Mouse (Mus musculus): ENCODE data around the gene Garnl3.
"Not testable (repeated sequence)": the region's sequence is repeated elsewhere in the genome, so short reads cannot be mapped to it uniquely, and the experiment has no call there.

Gene Garnl3

GRCm38 (mm10) chr2:33156283-33156781 is 24.9 kb upstream of the Garnl3 start:
- DNase-seq (ENCODE audit: low spot score in 2 of 2) = no peak

GRCm38 (mm10) chr2:33154751-33155372 is 23.4 kb upstream of the Garnl3 start:
- peak in 1 of 2 experiments; percentile 49 for DNase-seq (ENCODE audit: low spot score in 2 of 2)

- no peak for DNase-seq (ENCODE audit: low spot score in 2 of 2)
These were observed 15.5 kb upstream of the Garnl3 start for GRCm38 (mm10) chr2:33146994-33147393.

- DNase-seq (ENCODE audit: low spot score in 2 of 2) = no peak
These were observed 11.8 kb upstream of the Garnl3 start for GRCm38 (mm10) chr2:33143292-33143691.

GRCm38 (mm10) chr2:33138491-33138890 is 7.0 kb upstream of the Garnl3 start:
- no peak for DNase-seq (ENCODE audit: low spot score in 2 of 2)

- no peak for DNase-seq (ENCODE audit: low spot score in 2 of 2)
These were observed 6.3 kb upstream of the Garnl3 start for GRCm38 (mm10) chr2:33137731-33138130.

GRCm38 (mm10) chr2:33137244-33137643 is 5.8 kb upstream of the Garnl3 start:
- DNase-seq (ENCODE audit: low spot score in 2 of 2) = no peak

GRCm38 (mm10) chr2:33136366-33136765 is 4.9 kb upstream of the Garnl3 start:
- DNase-seq (ENCODE audit: low spot score in 2 of 2) = no peak

GRCm38 (mm10) chr2:33134766-33135490 is 3.5 kb upstream of the Garnl3 start:
- DNase-seq (ENCODE audit: low spot score in 2 of 2) = no peak

GRCm38 (mm10) chr2:33132306-33132705 is 852 bp upstream of the Garnl3 start:
- no peak for DNase-seq (ENCODE audit: low spot score in 2 of 2)

GRCm38 (mm10) chr2:33130526-33131483 is 649 bp downstream of the Garnl3 start:
- peak; percentile 86 to 91 for DNase-seq (ENCODE audit: low spot score in 2 of 2)

- DNase-seq (ENCODE audit: low spot score in 2 of 2) = no peak
These were observed 1.3 kb downstream of the Garnl3 start for GRCm38 (mm10) chr2:33130141-33130525.

GRCm38 (mm10) chr2:33129696-33130095 is 1.8 kb downstream of the Garnl3 start:
- DNase-seq (ENCODE audit: low spot score in 2 of 2) = no peak

GRCm38 (mm10) chr2:33129005-33129404 is 2.4 kb downstream of the Garnl3 start:
- no peak for DNase-seq (ENCODE audit: low spot score in 2 of 2)

GRCm38 (mm10) chr2:33127271-33127670 is 4.2 kb downstream of the Garnl3 start:
- no peak for DNase-seq (ENCODE audit: low spot score in 2 of 2)

GRCm38 (mm10) chr2:33122856-33123255 is 8.6 kb downstream of the Garnl3 start:
- no peak for DNase-seq (ENCODE audit: low spot score in 2 of 2)

GRCm38 (mm10) chr2:33100536-33100935 is 30.9 kb downstream of the Garnl3 start:
- DNase-seq (ENCODE audit: low spot score in 2 of 2) = no peak

- not testable (repeated sequence) for DNase-seq (ENCODE audit: low spot score in 2 of 2)
These were observed 34.1 kb downstream of the Garnl3 start for GRCm38 (mm10) chr2:33097326-33097725.

- DNase-seq (ENCODE audit: low spot score in 2 of 2) = no peak
These were observed 36.2 kb downstream of the Garnl3 start for GRCm38 (mm10) chr2:33095221-33095671.

GRCm38 (mm10) chr2:33090620-33091520 is 40.6 kb downstream of the Garnl3 start:
- no peak for DNase-seq (ENCODE audit: low spot score in 2 of 2)

GRCm38 (mm10) chr2:33090033-33090400 is 41.4 kb downstream of the Garnl3 start:
- DNase-seq (ENCODE audit: low spot score in 2 of 2) = not testable (repeated sequence)
